ENCODE assay signal across 33 mouse cellular contexts in the genomic region with DNA sequence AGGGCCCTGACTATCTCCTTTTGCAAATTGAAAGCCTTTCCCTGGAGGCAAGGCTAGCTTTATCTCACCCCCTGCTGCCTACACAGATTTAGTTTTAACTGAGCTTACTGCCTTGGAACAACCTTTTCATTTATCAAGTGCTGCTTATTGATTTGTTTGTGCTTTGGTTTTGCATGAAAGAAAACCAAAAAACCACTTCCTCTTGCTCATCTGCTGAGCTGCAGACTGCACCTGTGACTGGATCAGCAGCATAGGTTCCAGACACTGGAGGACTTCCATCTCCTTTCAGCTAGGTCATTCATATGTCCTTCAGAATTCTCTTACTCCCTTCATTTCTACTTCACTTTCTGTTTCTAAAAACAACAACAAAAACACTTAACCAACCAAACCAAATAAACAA.
DNase-seq lines count a peak whose midpoint lies in the region; ATAC-seq and TF ChIP-seq lines count a peak whose summit lies in the region.
"Had no signal": no experiment of that assay in that cellular context is flagged by ENCODE, and none has a peak within 500 bp of the region (broad histone marks: within the 10 kb centered on the region; RNA-seq: fewer than 3 reads in every experiment).

No protein-coding gene starts in this region.

- H3K9ac ChIP-seq in lung, postnatal 0 days (replicated peaks; ENCODE audit: low read depth) = no peak overlapping the region
- H3K9ac ChIP-seq in CH12.LX (ENCODE audit: insufficient read depth, low read depth) = no peak overlapping the region
- no peak overlapping the region for H3K9ac ChIP-seq in stomach, postnatal 0 days (ENCODE audit: low read length)
- H3K9ac ChIP-seq: heart, embryonic 12.5 days; hindbrain, embryonic 14.5 days; kidney, embryonic 15.5 days; limb, embryonic 15.5 days; liver, embryonic 13.5 days; midbrain, embryonic 15.5 days had no signal

- H3K27ac ChIP-seq in lung, postnatal 0 days (ENCODE audit: low read length) = no peak overlapping the region
- no peak overlapping the region for H3K27ac ChIP-seq in CH12.LX (ENCODE audit: insufficient read depth, low read depth)
- H3K27ac ChIP-seq in stomach, postnatal 0 days (replicated peaks) = no peak overlapping the region
- H3K27ac ChIP-seq: gastrocnemius, adult 2 months; hindbrain, embryonic 14.5 days; kidney, embryonic 15.5 days; layer of hippocampus, adult 2 months; limb, embryonic 10.5 days; limb, embryonic 15.5 days; liver, embryonic 13.5 days; midbrain, embryonic 10.5 days; midbrain, embryonic 15.5 days had no signal

- H3K4me1 ChIP-seq in lung, postnatal 0 days (ENCODE audit: insufficient read depth, low read depth, low read length) = no peaks in the 10 kb centered on the region
- peaks cover 0 to 33% of the 10 kb centered on the region in 2 experiments; a peak in 2 of 4 replicates for H3K4me1 ChIP-seq in CH12.LX (ENCODE audit: control insufficient read depth in 1 of 2, insufficient read depth in 2 of 2)
- H3K4me1 ChIP-seq in stomach, postnatal 0 days (replicated peaks; ENCODE audit: control insufficient read depth, insufficient read depth) = no peaks in the 10 kb centered on the region; the same call in 1 of the 2 replicates
- H3K4me1 ChIP-seq: limb, embryonic 10.5 days; limb, embryonic 15.5 days; liver, embryonic 13.5 days had no signal

- TF ChIP-seq EP300 in lung, postnatal 0 days (IDR thresholded peaks at IDR 0.05) = no peak
- TF ChIP-seq EP300 in CH12.LX (IDR thresholded peaks at IDR 0.05; ENCODE audit: low read length) = no peak
- TF ChIP-seq EP300 in stomach, postnatal 0 days (optimal IDR thresholded peaks at IDR 0.05) = no peak

- TF ChIP-seq RAD21 in CH12.LX (IDR thresholded peaks at IDR 0.05; ENCODE audit: low read depth, low read length) = no peak

- no peak for ATAC-seq in lung, postnatal 0 days
- ATAC-seq in inflammation-experienced regulatory T-cells, adult 6 months = peak; percentile 76
- no peak for ATAC-seq in stomach, postnatal 0 days (ENCODE audit: low FRiP score, low TSS enrichment)
- ATAC-seq: forebrain, embryonic 16.5 days; midbrain, embryonic 15.5 days; Patski had no signal

- no peaks in the 10 kb centered on the region for H3K27me3 ChIP-seq in lung, postnatal 0 days (replicated peaks; ENCODE audit: insufficient read depth, low read length)
- no peaks in the 10 kb centered on the region for H3K27me3 ChIP-seq in CH12.LX (replicated peaks)
- no peaks in the 10 kb centered on the region for H3K27me3 ChIP-seq in stomach, postnatal 0 days (ENCODE audit: control insufficient read depth, insufficient read depth, low read length)
- H3K27me3 ChIP-seq: heart, embryonic 12.5 days; kidney, embryonic 15.5 days; limb, embryonic 15.5 days; liver, embryonic 13.5 days; midbrain, embryonic 15.5 days; Patski had no signal

- peak; percentile 5 for DNase-seq in lung, postnatal 25 days (ENCODE audit: low spot score)
- DNase-seq in lung, postnatal 0 days (ENCODE audit: low spot score) = no peak
- DNase-seq in A20 (ENCODE audit: low read depth, low spot score) (peak; percentile 71), CH12.LX (ENCODE audit: extremely low read depth) (peak; percentile 37)
- no peak for DNase-seq in retina, embryonic 14.5 days (ENCODE audit: low spot score)
- DNase-seq in stomach, postnatal 0 days (ENCODE audit: low spot score) = no peak
- no peak for DNase-seq in left cerebral cortex, adult 18-20 months (ENCODE audit: low spot score in 2 of 2)
- DNase-seq: adrenal gland, postnatal 36 days; cerebellum, adult 18-20 months; cerebellum, postnatal 14 days; gastrocnemius, adult 2 months; gastrocnemius, postnatal 36 days; heart, adult 18-20 months; kidney, adult 18-20 months; kidney, postnatal 36 days; liver, embryonic 13.5 days; lung, adult 18-20 months; lung, postnatal 10 days; right cerebral cortex, postnatal 14 days; spleen, adult 18-20 months had no signal

- no peaks in the 10 kb centered on the region for H3K79me2 ChIP-seq in CH12.LX (replicated peaks; ENCODE audit: control insufficient read depth, extremely low read depth, insufficient read depth, poor library complexity, severe bottlenecking)

- no peak for TF ChIP-seq CTCF in lung, postnatal 0 days (IDR thresholded peaks at IDR 0.05)
- TF ChIP-seq CTCF in CH12.LX (conservative IDR thresholded peaks at IDR 0.05 in 1 of 2, IDR thresholded peaks at IDR 0.05 in 1 of 2; ENCODE audit: low read depth in 2 of 2, low read length in 2 of 2) = no peak
- no peak for TF ChIP-seq CTCF in stomach, postnatal 0 days (IDR thresholded peaks at IDR 0.05; ENCODE audit: low read depth)

- H3K4me3 ChIP-seq in lung, postnatal 0 days (ENCODE audit: low read depth, low read length) = no peak overlapping the region
- H3K4me3 ChIP-seq in CH12.LX (replicated peaks in 1 of 3; ENCODE audit: low read depth in 2 of 3, low read length in 2 of 3, poor library complexity in 1 of 3) = no peak overlapping the region
- no peak overlapping the region for H3K4me3 ChIP-seq in stomach, postnatal 0 days (ENCODE audit: low read depth, low read length)
- H3K4me3 ChIP-seq: erythroblast, embryonic 14.5 days; gastrocnemius, adult 2 months; heart, embryonic 12.5 days; kidney, embryonic 15.5 days; layer of hippocampus, adult 2 months; limb, embryonic 10.5 days; limb, embryonic 15.5 days; liver, embryonic 13.5 days; midbrain, embryonic 10.5 days; midbrain, embryonic 15.5 days had no signal

- H3K4me2 ChIP-seq in lung, postnatal 0 days (replicated peaks; ENCODE audit: low read depth, low read length) = no peak overlapping the region
- no peak overlapping the region for H3K4me2 ChIP-seq in CH12.LX (ENCODE audit: insufficient read depth, low read depth, poor library complexity, severe bottlenecking)
- no peak overlapping the region for H3K4me2 ChIP-seq in stomach, postnatal 0 days (replicated peaks; ENCODE audit: low read depth)
- H3K4me2 ChIP-seq: heart, embryonic 12.5 days; hindbrain, embryonic 14.5 days; kidney, embryonic 15.5 days; limb, embryonic 15.5 days; liver, embryonic 13.5 days; midbrain, embryonic 15.5 days had no signal

- dilution Hi-C loops in CH12.LX (cut with MboI; ENCODE audit: extremely low pct_ligation_motif_present, extremely low pct_unique_long_range_greater_than_20kb, low sequenced_read_pairs) = no loop called here

- H3K36me3 ChIP-seq in lung, postnatal 0 days (ENCODE audit: insufficient read depth, low read length) = no peaks in the 10 kb centered on the region
- peaks cover 0 to 7% of the 10 kb centered on the region in 2 experiments for H3K36me3 ChIP-seq in CH12.LX (replicated peaks in 1 of 2; ENCODE audit: control insufficient read depth in 1 of 2, insufficient read depth in 1 of 2, low read length in 1 of 2)
- H3K36me3 ChIP-seq in stomach, postnatal 0 days (ENCODE audit: control insufficient read depth, insufficient read depth, low read length) = no peaks in the 10 kb centered on the region
- H3K36me3 ChIP-seq: heart, embryonic 12.5 days; kidney, embryonic 15.5 days; limb, embryonic 10.5 days; limb, embryonic 15.5 days; liver, embryonic 13.5 days; midbrain, embryonic 10.5 days; midbrain, embryonic 15.5 days had no signal

- H3K9me3 ChIP-seq in lung, postnatal 0 days (ENCODE audit: low read length) = no peaks in the 10 kb centered on the region
- H3K9me3 ChIP-seq in CH12.LX (replicated peaks; ENCODE audit: low read length) = no peaks in the 10 kb centered on the region
- H3K9me3 ChIP-seq in stomach, postnatal 0 days (ENCODE audit: control insufficient read depth, low read length) = no peaks in the 10 kb centered on the region
- H3K9me3 ChIP-seq: G1E; heart, embryonic 12.5 days; kidney, embryonic 15.5 days; limb, embryonic 10.5 days; limb, embryonic 15.5 days; liver, embryonic 13.5 days; midbrain, embryonic 10.5 days; midbrain, embryonic 15.5 days had no signal

- in situ Hi-C loops in CH12.LX (cut with MboI; ENCODE audit: low pct_ligation_motif_present, low pct_unique_long_range_greater_than_20kb, low sequenced_read_pairs) = loop anchor here (10.0 kb wide), 1 partner anchor 103 kb away; no protein-coding TSS in a partner anchor

- TF ChIP-seq POLR2A in CH12.LX (IDR thresholded peaks at IDR 0.05; ENCODE audit: low read depth, low read length) = no peak

TF ChIP-seq in CH12.LX, 34 proteins besides CTCF, POLR2A, EP300 and RAD21:
- TF ChIP-seq CHD2 (IDR thresholded peaks at IDR 0.05; ENCODE audit: low read length) (no peak), PAX5 (IDR thresholded peaks at IDR 0.05; ENCODE audit: low read length) (no peak), ZNF384 (IDR thresholded peaks at IDR 0.05; ENCODE audit: low read depth, low read length) (no peak), GABPA (IDR thresholded peaks at IDR 0.05; ENCODE audit: insufficient replicate concordance, low read depth, low read length) (no peak), MAZ (IDR thresholded peaks at IDR 0.05; ENCODE audit: low read depth, low read length) (no peak), RCOR1 (conservative IDR thresholded peaks at IDR 0.05; ENCODE audit: low read depth, low read length) (no peak), USF2 (conservative IDR thresholded peaks at IDR 0.05; ENCODE audit: low read depth, low read length) (no peak), ETS1 (conservative IDR thresholded peaks at IDR 0.05; ENCODE audit: low read depth, low read length) (no peak), NRF1 (IDR thresholded peaks at IDR 0.05; ENCODE audit: low read depth, low read length) (no peak), ZC3H11A (IDR thresholded peaks at IDR 0.05; ENCODE audit: low read depth, low read length) (no peak), TCF12 (IDR thresholded peaks at IDR 0.05; ENCODE audit: low read depth, low read length) (no peak), SIN3A (IDR thresholded peaks at IDR 0.05; ENCODE audit: low read length) (no peak), UBTF (IDR thresholded peaks at IDR 0.05; ENCODE audit: low read depth, low read length) (no peak), POLR2AphosphoS2 (IDR thresholded peaks at IDR 0.05; ENCODE audit: low read depth, low read length) (no peak)

Comparison
In these comparisons a context has a peak if more than half of its experiments do, and no peak if none do; other contexts are left out.
1. DNase-seq: peak in lung, postnatal 25 days (single experiment), A20 (single experiment) and CH12.LX (single experiment); none in lung, postnatal 0 days (single experiment), retina, embryonic 14.5 days (single experiment), stomach, postnatal 0 days (single experiment) and left cerebral cortex, adult 18-20 months (0 of 2).